Mouse (Mus musculus) cerebellum, adult 2 months (tissue): ENCODE measurements at regions not wholly inside any gene's neighbourhood (a gene's known extent, or its start where the extent isn't known, plus 50 kb on each side); places are given as distances from the start of the nearest gene placed in this dataset.

Experiments used
- CTCF ChIP-seq: fragments of 200-500 bp; IDR thresholded peaks from 2 replicates; pipeline ENCODE4 v1.5.1; 2011; ENCODE audit warnings: low read depth, mild to moderate bottlenecking, control low read depth, low read length, moderate library complexity, borderline replicate concordance; ENCODE audit not compliant: insufficient read depth
- POLR2A ChIP-seq: fragments of 200-500 bp; IDR thresholded peaks from 2 replicates; pipeline ENCODE4 v1.6.1; 2011; ENCODE audit warnings: low read length, control low read depth, borderline replicate concordance; ENCODE audit not compliant: insufficient read depth

DNA sequence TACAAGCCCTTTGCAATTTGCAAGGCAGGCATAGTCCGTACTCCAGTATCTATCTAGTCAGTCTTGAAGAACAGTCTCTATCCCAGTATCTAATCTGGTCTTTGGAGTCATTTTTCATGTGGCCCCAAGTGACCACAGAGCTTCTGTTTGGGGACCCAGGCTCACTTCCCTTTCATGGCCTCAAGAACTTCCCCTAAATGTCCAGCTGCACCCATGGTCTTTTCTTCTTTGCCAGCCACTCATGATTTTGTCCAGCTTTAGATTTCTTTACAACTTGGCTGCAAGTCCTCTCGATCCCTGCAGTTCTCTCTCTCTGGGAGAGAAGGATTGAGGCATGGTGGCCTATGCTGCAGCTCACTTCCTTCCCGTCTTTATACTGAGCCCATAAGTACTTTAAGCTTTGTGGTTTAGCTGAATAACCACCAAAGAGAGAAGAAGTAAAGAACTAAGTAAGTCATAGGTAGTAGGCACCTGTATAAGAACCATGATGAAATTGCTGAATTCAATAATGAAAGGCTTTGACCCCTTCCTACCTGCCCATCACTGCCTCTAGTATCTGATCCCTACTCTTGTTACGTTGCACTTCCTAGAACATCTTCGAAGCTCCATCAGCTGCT is 62.1 kb upstream of the Cited2 start:
- TF ChIP-seq CTCF (no peak), POLR2A (no peak)
